In the genomic region with DNA sequence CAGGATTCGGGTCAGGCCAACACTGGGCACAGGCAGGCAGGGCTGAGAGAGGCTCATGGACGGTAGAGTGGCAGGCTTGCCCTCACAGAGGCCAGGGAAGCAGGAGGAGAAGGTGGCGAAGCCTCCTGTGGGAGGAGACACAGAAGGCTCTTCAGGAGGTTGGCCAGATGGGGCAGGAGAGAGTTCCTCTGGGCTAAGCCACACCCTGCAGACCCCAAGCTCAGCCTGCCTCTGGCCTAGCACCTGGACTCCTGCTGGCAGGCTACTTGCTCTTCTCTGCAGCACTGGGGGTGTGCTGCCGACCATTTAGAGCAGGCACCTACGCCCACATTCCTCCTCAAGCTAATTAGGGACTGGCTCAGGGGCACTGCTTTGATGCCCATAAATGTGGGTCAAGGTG, we compare ENCODE assay signal across 8 mouse cellular contexts. TPM values are rescaled to one million over a fixed set of nuclear protein-coding genes. Genes with fewer than 3 reads are reported as not detected.
A peak's percentile ranks its signal among the peaks of the same experiment; 100 is the strongest.
DNase-seq lines count a peak whose midpoint lies in the region; ATAC-seq and TF ChIP-seq lines count a peak whose summit lies in the region.

No protein-coding gene starts in this region.

- no peak overlapping the region for H3K4me3 ChIP-seq in kidney, adult 2 months (ENCODE audit: insufficient read depth, low read depth, low read length)
- no peak overlapping the region for H3K4me3 ChIP-seq in lung, embryonic 14.5 days (ENCODE audit: low read depth, low read length)
- H3K4me3 ChIP-seq in thymus, adult 2 months (ENCODE audit: control insufficient read depth, insufficient read depth, low read length): no peak overlapping the region

- no peaks in the 10 kb centered on the region for H3K27me3 ChIP-seq in kidney, adult 2 months (replicated peaks; ENCODE audit: control insufficient read depth, insufficient read depth, low read length)
- H3K27me3 ChIP-seq in lung, embryonic 14.5 days (ENCODE audit: insufficient read depth, low read length): peaks cover 43% of the 10 kb centered on the region
- H3K27me3 ChIP-seq in thymus, adult 2 months (ENCODE audit: control insufficient read depth, insufficient read depth, low read length): peaks cover 7% of the 10 kb centered on the region; the same call in 1 of the 2 replicates

- ATAC-seq in lung, embryonic 14.5 days (ENCODE audit: insufficient read depth): peak; percentile 16; the same call in 1 of the 2 replicates

- DNase-seq in adrenal gland, postnatal 36 days: peak; percentile 39 to 42
- DNase-seq in adrenal gland, adult (ENCODE audit: inconsistent age in 2 of 2, low spot score in 1 of 2): no peak
- peak; percentile 21 for DNase-seq in kidney, adult 2 months
- DNase-seq in kidney, adult 11 months: no peak
- DNase-seq in adipocyte (ENCODE audit: low spot score): peak; percentile 26
- DNase-seq in lung, embryonic 14.5 days: peak; percentile 25
- no peak for DNase-seq in c-Kit-positive CD71-positive TER-119-positive erythroid progenitor cells, embryonic 14.5 days (ENCODE audit: low spot score)
- no peak for DNase-seq in thymus, adult 2 months

- TF ChIP-seq CTCF in kidney, adult 2 months (conservative IDR thresholded peaks at IDR 0.05; ENCODE audit: insufficient read depth, insufficient read length, low read depth, low read length): no peak
- peak; percentile 33 for TF ChIP-seq CTCF in lung, embryonic 14.5 days (IDR thresholded peaks at IDR 0.05; ENCODE audit: low read depth)
- TF ChIP-seq CTCF in thymus, adult 2 months (IDR thresholded peaks at IDR 0.05; ENCODE audit: borderline replicate concordance, control insufficient read depth, extremely low read depth, insufficient read depth, low read length, poor library complexity): no peak

- 43% methylated on average over 5 of the region's 5 CpGs for WGBS in kidney, adult 2 months
- 28% methylated on average over 5 of the region's 5 CpGs for WGBS in lung, embryonic 14.5 days
- WGBS in thymus, adult 2 months: 52% methylated on average over 5 of the region's 5 CpGs

- H3K9me3 ChIP-seq in lung, embryonic 14.5 days (ENCODE audit: low read depth, low read length): no peaks in the 10 kb centered on the region

- H3K4me1 ChIP-seq in kidney, adult 2 months (ENCODE audit: control insufficient read depth, insufficient read depth, low read length): no peaks in the 10 kb centered on the region
- H3K4me1 ChIP-seq in lung, embryonic 14.5 days (ENCODE audit: insufficient read depth): peaks cover 11% of the 10 kb centered on the region
- no peaks in the 10 kb centered on the region for H3K4me1 ChIP-seq in thymus, adult 2 months (replicated peaks; ENCODE audit: control insufficient read depth, insufficient read depth, low read length)

- H3K27ac ChIP-seq in kidney, adult 2 months (ENCODE audit: insufficient read depth, low read depth, low read length): no peak overlapping the region
- peak overlapping the region; percentile 1; the same call in 1 of the 2 replicates for H3K27ac ChIP-seq in lung, embryonic 14.5 days (ENCODE audit: low read depth)
- H3K27ac ChIP-seq in thymus, adult 2 months (ENCODE audit: control insufficient read depth, insufficient read depth, low read length): no peak overlapping the region

- no peaks in the 10 kb centered on the region for H3K36me3 ChIP-seq in kidney, adult 2 months (ENCODE audit: control insufficient read depth, insufficient read depth, low read length)
- H3K36me3 ChIP-seq in lung, embryonic 14.5 days (ENCODE audit: insufficient read depth): peaks cover 5% of the 10 kb centered on the region; the same call in 1 of the 2 replicates
- no peaks in the 10 kb centered on the region for H3K36me3 ChIP-seq in thymus, adult 2 months (ENCODE audit: control insufficient read depth, insufficient read depth, low read length)

- no peak overlapping the region for H3K9ac ChIP-seq in lung, embryonic 14.5 days

- no peak for TF ChIP-seq POLR2A in kidney, adult 2 months (IDR thresholded peaks at IDR 0.05; ENCODE audit: low read depth, low read length)
- no peak for TF ChIP-seq POLR2A in thymus, adult 2 months (IDR thresholded peaks at IDR 0.05; ENCODE audit: control insufficient read depth, extremely low read depth, insufficient read depth, low read length, poor library complexity)

- no peak overlapping the region for H3K4me2 ChIP-seq in lung, embryonic 14.5 days

RNA-seq across cellular contexts. Expression of gene Dusp8, which starts 11.2 kb away (rescaled TPM):
- 10 to 100 TPM in 1 of 2 experiments, 1 to 10 TPM in 1; 7.4 to 28.9 TPM for total RNA-seq in adrenal gland, postnatal 36 days (2021)
- 3.6 and 3.7 TPM in 2 replicates for polyA plus RNA-seq in kidney, adult 2 months (2012; rRNA removed)
- 1.8 and 1.9 TPM in 2 replicates for polyA plus RNA-seq in lung, embryonic 14.5 days (2014; fragmentation: Nextera tagmentation; extraction: Ambion mirVana)
- 0.98 and 4.0 TPM in 2 replicates for polyA plus RNA-seq in thymus, adult 2 months (2012; rRNA removed)

RNA-seq across cellular contexts. Expression of gene Mob2, which starts 23.5 kb away (rescaled TPM):
- 10 to 100 TPM; 48.1 to 58.4 TPM for total RNA-seq in adrenal gland, postnatal 36 days (2021)
- 44.0 and 45.3 TPM in 2 replicates for polyA plus RNA-seq in kidney, adult 2 months (2012; rRNA removed)
- polyA plus RNA-seq in lung, embryonic 14.5 days (2014; fragmentation: Nextera tagmentation; extraction: Ambion mirVana): 76.2 and 78.4 TPM in 2 replicates
- polyA plus RNA-seq in thymus, adult 2 months (2012; rRNA removed): 62.6 and 73.5 TPM in 2 replicates

RNA-seq across cellular contexts. Expression of gene Gm45618, which starts 36.1 kb away (rescaled TPM):
- not detected for total RNA-seq in adrenal gland, postnatal 36 days (2021)
- not detected in 2 replicates for polyA plus RNA-seq in kidney, adult 2 months (2012; rRNA removed)
- not detected in 2 replicates for polyA plus RNA-seq in lung, embryonic 14.5 days (2014; fragmentation: Nextera tagmentation; extraction: Ambion mirVana)
- not detected in 2 replicates for polyA plus RNA-seq in thymus, adult 2 months (2012; rRNA removed)

RNA-seq across cellular contexts. Expression of gene Gm39115, which starts 51.4 kb away (rescaled TPM):
- not detected for total RNA-seq in adrenal gland, postnatal 36 days (2021)
- not detected in 2 replicates for polyA plus RNA-seq in kidney, adult 2 months (2012; rRNA removed)
- polyA plus RNA-seq in lung, embryonic 14.5 days (2014; fragmentation: Nextera tagmentation; extraction: Ambion mirVana): not detected in 2 replicates
- not detected in 2 replicates for polyA plus RNA-seq in thymus, adult 2 months (2012; rRNA removed)

Comparison
In these comparisons a context has a peak if more than half of its experiments do, and no peak if none do; other contexts are left out.
1. DNase-seq: peak in adrenal gland, postnatal 36 days (2 of 2), kidney, adult 2 months (single experiment), adipocyte (single experiment) and lung, embryonic 14.5 days (single experiment); none in adrenal gland, adult (0 of 2), kidney, adult 11 months (single experiment), c-Kit-positive CD71-positive TER-119-positive erythroid progenitor cells, embryonic 14.5 days (single experiment) and thymus, adult 2 months (single experiment).